ENCODE assay signal across 8 mouse cellular contexts in genomic region chr9:118323796-118324195, GRCm38 (mm10).
"Had no signal": no experiment of that assay in that cellular context is flagged by ENCODE, and none has a peak within 500 bp of the region (broad histone marks: within the 10 kb centered on the region; RNA-seq: fewer than 3 reads in every experiment).

No protein-coding gene starts in this region.

- H3K27ac ChIP-seq: left cerebral cortex, adult 2 months; liver, embryonic 14.5 days; midbrain, embryonic 13.5 days; stomach, postnatal 0 days had no signal

- H3K4me2 ChIP-seq: midbrain, embryonic 13.5 days had no signal

- H3K9me3 ChIP-seq: midbrain, embryonic 13.5 days had no signal

- H3K36me3 ChIP-seq: midbrain, embryonic 13.5 days had no signal

- H3K9ac ChIP-seq: liver, embryonic 14.5 days; midbrain, embryonic 13.5 days had no signal

- H3K4me3 ChIP-seq: left cerebral cortex, adult 2 months; midbrain, embryonic 13.5 days had no signal

- DNase-seq: kidney, adult 9 months; liver; lung, adult 18-20 months; thymus, postnatal 4 days had no signal

- ATAC-seq: midbrain, embryonic 13.5 days had no signal
